Mouse (Mus musculus): Measurements from ENCODE around the gene Serp2. TPM values are rescaled to one million over a fixed set of nuclear protein-coding genes. Genes with fewer than 3 reads are reported as not detected.

Serp2 gene
- polyA plus RNA-seq, 1 experiment from 2014 or later, result 17.2 TPM

DNA sequence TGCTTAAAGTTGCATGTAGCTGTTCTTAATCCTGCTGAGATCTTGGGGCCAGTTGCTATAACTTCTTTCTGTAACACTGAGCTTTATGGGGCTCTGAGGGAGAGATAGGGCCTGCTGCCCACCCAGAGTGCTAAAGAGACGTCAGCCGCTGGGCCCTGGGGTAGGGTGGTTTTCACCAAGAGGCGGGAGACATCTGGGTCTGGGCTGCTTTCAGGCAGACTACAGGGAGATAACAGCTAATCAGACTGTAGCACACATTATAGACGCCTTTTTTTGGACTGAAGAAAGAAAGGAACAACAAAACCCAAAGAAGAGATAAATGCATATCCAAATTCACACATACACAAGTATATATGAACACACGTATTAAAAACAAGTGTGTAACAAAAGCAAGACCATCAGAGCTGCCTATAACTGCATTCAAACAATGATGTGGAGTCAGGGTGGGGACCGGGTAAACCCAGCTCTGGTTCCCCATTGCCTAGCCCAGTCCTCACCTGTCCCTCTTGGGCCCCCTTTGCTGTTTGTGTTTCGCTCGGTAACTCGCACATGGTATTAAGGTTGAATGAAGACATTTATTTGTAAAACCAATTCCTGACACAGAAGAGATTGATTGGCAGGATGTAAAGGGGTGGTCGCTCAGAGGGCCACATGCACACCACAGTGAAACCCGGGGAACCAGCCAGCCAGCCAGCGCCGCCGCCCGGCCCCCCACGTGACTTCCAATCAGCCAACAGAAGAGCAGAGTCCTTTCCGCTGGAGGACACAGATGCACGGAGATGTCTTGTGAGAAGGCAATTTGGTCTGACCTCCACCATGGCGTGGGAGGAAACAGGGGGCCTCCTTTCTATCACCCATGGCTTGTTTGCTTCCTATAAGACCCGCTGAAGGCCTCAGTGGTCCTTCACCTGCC is 24.2 kb downstream of the Serp2 start:
- Histone ChIP-seq H3K9me3 (replicated peaks) (no peaks in the 10 kb centered on the region), H3K27me3 (ENCODE audit: low read depth, poor library complexity, severe bottlenecking) (no peaks in the 10 kb centered on the region), H3K4me1 (peaks cover 81% of the 10 kb centered on the region), H3K4me3 (peak overlapping the region; percentile 30), H3K36me3 (no peaks in the 10 kb centered on the region), H3K27ac (peak overlapping the region; percentile 81)
- 34% methylated on average over 20 of the region's 20 CpGs for WGBS
- DNase-seq (ENCODE audit: low spot score), result peak; percentile 81

DNA sequence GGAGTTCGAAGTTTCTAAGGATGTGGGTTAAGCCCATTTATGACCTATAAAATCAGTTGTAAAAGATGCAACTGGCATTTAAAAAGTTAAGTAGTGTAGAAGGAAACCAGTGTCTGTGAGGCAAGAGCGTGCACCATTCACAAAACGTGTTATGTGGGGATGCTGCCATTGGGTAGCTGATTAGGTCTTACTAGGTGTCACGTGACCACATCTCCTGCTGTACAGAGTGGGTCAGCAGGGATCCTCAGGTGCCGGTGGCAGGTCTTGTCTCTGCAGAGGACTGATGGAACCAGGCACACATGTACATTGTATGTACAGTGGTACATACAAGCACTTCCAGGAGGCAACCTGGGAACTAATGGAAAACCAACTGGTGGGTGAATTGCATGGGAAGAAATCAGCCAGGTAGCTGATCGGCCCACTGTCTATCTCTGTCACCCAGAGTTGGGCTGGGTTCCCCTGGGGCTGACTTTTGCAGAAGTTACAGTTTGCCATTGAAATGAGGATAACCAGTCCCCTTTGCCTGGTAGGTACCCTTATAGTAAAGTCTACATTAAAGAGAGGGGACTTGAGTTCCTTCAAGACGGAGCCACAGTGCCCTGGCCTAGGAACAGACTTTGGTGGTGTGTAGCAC is 25.5 kb downstream of the Serp2 start:
- 88% methylated on average over 7 of the region's 7 CpGs for WGBS
- Histone ChIP-seq H3K4me1 (peaks cover 80% of the 10 kb centered on the region), H3K36me3 (no peaks in the 10 kb centered on the region), H3K9me3 (replicated peaks) (no peaks in the 10 kb centered on the region), H3K27ac (peak overlapping the region; percentile 12; the same call in 1 of the 2 replicates), H3K4me3 (no peak overlapping the region), H3K27me3 (ENCODE audit: low read depth, poor library complexity, severe bottlenecking) (no peaks in the 10 kb centered on the region)
- DNase-seq (ENCODE audit: low spot score), result no peak

DNA sequence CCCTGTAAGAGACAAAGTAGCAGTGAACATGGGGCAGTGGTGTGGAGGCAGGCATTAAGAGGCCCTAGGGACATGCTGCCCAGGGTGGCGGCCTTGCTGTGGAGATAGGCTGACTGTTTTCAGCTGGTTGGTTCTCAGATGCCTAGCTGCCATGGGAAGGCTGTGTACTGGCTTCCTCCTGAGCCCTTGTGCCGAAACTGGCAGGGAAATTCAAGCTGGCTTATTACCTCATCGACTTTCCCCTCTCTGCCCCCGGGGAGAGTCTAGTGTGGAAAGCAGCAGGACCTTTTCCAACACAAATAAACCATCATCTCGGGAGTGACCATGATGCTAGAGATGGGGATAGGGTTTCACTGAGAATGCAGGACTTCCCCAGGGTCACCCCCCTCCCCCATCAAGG is 28.0 kb downstream of the Serp2 start:
- no peaks in the 10 kb centered on the region for H3K36me3 ChIP-seq
- no peaks in the 10 kb centered on the region for H3K9me3 ChIP-seq (replicated peaks)
- DNase-seq (ENCODE audit: low spot score), result no peak
- peaks cover 64% of the 10 kb centered on the region for H3K4me1 ChIP-seq
- H3K27ac ChIP-seq, result peak overlapping the region; percentile 77
- H3K27me3 ChIP-seq (ENCODE audit: low read depth, poor library complexity, severe bottlenecking), result no peaks in the 10 kb centered on the region
- 32% methylated on average over 5 of the region's 5 CpGs for WGBS
- H3K4me3 ChIP-seq, result no peak overlapping the region

DNA sequence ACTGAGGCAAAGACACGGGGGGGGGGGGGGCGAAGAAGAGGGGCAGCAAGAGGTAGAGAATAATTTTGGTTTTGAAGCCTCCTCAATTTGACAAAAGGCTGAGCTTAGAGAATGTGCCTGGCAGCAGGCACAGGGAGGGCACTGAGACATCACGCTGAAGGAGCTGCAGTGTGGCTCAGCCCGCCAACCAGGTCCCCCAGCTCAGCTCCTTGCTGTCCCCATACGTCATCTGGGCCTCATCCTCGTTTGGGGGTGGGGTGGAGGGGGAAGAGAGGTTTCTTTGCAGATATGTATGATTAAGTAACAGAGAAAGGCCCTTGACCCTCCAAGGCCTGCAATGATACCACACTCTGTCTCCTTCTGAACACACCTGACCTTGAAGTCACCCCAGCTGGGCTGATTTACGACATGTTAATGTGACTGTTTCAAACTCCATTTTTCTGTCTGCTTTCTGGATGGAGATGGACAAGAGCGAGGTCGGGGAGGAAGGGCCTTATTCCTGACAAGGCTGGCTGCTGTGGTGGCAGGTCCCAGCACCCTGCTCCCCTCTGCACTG is 28.9 kb downstream of the Serp2 start:
- H3K4me3 ChIP-seq, result no peak overlapping the region
- H3K27me3 ChIP-seq (ENCODE audit: low read depth, poor library complexity, severe bottlenecking), result no peaks in the 10 kb centered on the region
- no peaks in the 10 kb centered on the region for H3K36me3 ChIP-seq
- H3K27ac ChIP-seq, result peak overlapping the region; percentile 77
- H3K4me1 ChIP-seq, result peaks cover 56% of the 10 kb centered on the region
- no peak for DNase-seq (ENCODE audit: low spot score)
- no peaks in the 10 kb centered on the region for H3K9me3 ChIP-seq (replicated peaks)
- WGBS, result 42% methylated on average over 9 of the region's 9 CpGs

DNA sequence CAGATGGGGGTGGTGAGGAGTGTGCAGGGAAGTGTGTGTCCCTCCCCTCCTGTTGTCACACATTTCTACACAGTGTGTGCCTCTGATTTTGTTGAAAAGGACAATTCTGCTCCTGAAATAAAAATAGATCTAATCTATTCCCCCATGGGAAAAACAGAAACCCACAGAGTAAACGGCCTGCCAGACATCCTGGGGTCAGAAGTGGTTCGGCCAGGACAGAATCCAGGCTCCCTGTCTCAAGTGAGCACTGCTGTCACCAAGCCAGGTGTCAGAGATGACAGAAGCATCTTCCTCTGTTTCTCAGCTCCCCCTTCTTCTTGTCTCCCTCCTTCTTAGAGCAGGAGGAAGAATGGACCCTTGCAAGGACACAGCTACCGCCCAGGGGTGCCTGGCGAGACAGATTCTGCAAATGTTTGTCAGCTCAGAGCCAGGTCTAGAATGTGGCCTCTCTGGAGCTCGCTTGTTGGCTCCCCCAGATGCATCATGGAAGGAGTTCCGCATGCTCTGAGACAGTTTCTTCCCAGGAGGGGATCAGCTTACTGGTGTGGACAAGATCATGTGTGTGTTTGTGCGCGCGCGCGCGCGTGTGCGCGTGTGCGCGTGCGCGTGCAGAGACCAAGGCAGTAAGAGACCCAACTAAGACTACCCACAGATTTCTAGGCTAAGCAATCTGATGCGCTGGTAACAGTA is 29.5 kb downstream of the Serp2 start:
- Histone ChIP-seq H3K27me3 (ENCODE audit: low read depth, poor library complexity, severe bottlenecking) (no peaks in the 10 kb centered on the region), H3K36me3 (no peaks in the 10 kb centered on the region), H3K4me1 (peaks cover 49% of the 10 kb centered on the region), H3K9me3 (replicated peaks) (no peaks in the 10 kb centered on the region), H3K4me3 (no peak overlapping the region), H3K27ac (peak overlapping the region; percentile 77)
- DNase-seq (ENCODE audit: low spot score), result no peak
- WGBS, result 87% methylated on average over 20 of the region's 20 CpGs

DNA sequence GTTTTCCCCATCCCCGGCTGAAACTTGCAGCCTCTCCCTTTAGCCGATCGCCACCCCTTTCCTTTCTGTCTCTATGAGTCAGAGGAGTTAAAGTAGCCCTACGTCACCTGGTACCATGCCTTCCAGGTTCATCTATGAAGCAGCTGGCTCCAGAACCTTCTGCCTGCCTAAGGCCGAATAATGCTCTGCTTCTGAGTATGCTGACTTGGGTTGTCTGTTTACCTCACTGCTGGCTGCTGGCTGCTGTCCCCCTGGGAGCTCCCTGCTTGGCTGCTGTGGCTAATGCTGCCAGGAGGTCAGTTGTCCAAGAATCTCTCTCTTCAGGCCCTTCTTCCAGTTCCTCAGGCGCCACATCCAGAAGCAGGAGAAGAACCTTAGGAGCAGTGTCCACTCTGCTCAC is 30.2 kb downstream of the Serp2 start:
- Histone ChIP-seq H3K27ac (peak overlapping the region; percentile 77; the same call in 1 of the 2 replicates), H3K4me3 (no peak overlapping the region), H3K9me3 (replicated peaks) (no peaks in the 10 kb centered on the region), H3K27me3 (ENCODE audit: low read depth, poor library complexity, severe bottlenecking) (no peaks in the 10 kb centered on the region), H3K36me3 (no peaks in the 10 kb centered on the region), H3K4me1 (peaks cover 48% of the 10 kb centered on the region)
- DNase-seq (ENCODE audit: low spot score), result no peak
- 91% methylated on average over 6 of the region's 6 CpGs for WGBS

DNA sequence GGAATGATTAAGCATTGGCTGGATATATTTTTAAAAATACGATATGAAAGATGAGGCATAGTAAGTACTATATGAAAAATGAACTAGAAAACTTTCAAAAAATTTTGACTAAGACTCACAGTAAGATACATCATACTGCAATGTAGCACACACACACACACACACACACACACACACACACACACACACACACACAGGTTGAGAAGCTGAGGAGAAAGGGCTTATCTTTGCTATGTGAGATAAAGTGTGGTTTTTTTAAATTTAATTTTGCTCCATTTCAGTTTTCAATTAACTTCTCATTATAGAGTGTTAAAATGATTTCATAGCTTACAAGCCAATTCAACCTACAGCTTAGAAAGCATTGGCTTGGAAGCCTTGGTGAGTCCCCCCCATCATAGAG is 33.3 kb downstream of the Serp2 start:
- 86% methylated on average over 1 of the region's 1 CpGs for WGBS
- peaks cover 20% of the 10 kb centered on the region for H3K4me1 ChIP-seq
- H3K36me3 ChIP-seq, result no peaks in the 10 kb centered on the region
- DNase-seq (ENCODE audit: low spot score), result no peak
- no peak overlapping the region for H3K4me3 ChIP-seq
- H3K9me3 ChIP-seq (replicated peaks), result no peaks in the 10 kb centered on the region
- H3K27me3 ChIP-seq (ENCODE audit: low read depth, poor library complexity, severe bottlenecking), result no peaks in the 10 kb centered on the region
- H3K27ac ChIP-seq, result no peak overlapping the region

DNA sequence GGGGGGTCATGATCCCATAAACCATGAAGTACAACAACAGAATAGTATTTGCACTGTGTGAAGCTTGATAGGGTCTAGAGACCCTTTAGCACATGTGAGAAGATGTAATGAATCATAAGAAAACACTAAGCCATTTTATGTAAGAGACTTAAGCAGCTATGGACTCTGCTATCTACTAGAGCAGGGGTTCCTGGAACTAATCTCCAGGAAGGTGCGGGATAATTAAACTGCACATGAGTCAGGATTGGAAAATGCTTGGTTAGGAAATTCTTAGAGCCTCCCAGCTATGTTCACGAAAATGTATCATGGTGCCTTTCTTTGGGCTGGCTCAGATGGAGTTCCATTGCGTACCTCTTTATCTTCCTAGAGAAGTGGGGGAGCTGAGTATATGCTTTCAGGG is 35.4 kb downstream of the Serp2 start:
- H3K27me3 ChIP-seq (ENCODE audit: low read depth, poor library complexity, severe bottlenecking), result no peaks in the 10 kb centered on the region
- H3K36me3 ChIP-seq, result no peaks in the 10 kb centered on the region
- H3K27ac ChIP-seq, result no peak overlapping the region
- H3K4me1 ChIP-seq, result peaks cover 3% of the 10 kb centered on the region
- 97% methylated on average over 3 of the region's 3 CpGs for WGBS
- no peaks in the 10 kb centered on the region for H3K9me3 ChIP-seq (replicated peaks)
- DNase-seq (ENCODE audit: low spot score), result no peak
- H3K4me3 ChIP-seq, result no peak overlapping the region

DNA sequence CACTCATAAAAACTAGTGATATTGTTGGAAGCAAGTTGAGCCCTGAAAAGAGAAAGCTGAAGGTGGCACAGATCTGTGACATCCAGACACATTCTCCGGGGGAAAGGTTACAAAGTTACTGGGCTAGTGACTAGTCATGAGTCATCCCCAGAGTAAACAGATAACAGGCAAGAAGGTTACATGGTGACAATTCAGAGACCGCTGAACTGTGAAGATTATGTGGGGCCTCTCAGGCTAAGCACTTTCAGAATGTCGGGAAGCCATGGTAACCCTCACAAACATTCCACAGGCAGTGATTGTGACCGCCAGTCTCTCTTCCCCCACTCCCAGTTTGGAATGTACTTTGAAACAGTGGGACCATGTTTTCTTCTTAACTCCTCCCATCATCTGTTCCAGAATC is 36.1 kb downstream of the Serp2 start:
- no peaks in the 10 kb centered on the region for H3K9me3 ChIP-seq (replicated peaks)
- DNase-seq (ENCODE audit: low spot score), result no peak
- H3K27ac ChIP-seq, result no peak overlapping the region
- H3K4me1 ChIP-seq, result peaks cover 10% of the 10 kb centered on the region
- WGBS, result 76% methylated on average over 4 of the region's 4 CpGs
- H3K36me3 ChIP-seq, result no peaks in the 10 kb centered on the region
- H3K4me3 ChIP-seq, result no peak overlapping the region
- no peaks in the 10 kb centered on the region for H3K27me3 ChIP-seq (ENCODE audit: low read depth, poor library complexity, severe bottlenecking)

DNA sequence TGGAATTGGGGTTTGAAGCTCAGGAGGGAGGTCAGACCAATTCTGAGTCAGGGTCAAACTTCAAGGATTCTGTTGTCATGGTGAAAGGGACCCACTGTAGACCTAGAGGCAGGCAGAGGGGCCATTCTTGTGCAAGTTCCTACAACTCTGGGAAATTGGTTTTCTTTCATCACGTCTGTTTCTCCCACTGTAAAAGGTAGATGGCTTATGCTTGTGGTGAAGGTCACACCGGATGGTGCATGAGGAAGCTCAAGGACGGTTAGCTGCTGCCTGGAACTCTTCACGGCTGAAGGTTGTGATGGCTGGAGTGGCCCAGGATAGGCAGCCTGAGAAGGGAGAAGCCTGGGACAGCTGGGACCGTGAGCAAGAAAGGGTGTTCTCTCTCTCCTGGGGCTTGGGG is 38.5 kb downstream of the Serp2 start:
- H3K4me3 ChIP-seq, result no peak overlapping the region
- 88% methylated on average over 5 of the region's 5 CpGs for WGBS
- H3K27me3 ChIP-seq (ENCODE audit: low read depth, poor library complexity, severe bottlenecking), result no peaks in the 10 kb centered on the region
- H3K36me3 ChIP-seq, result no peaks in the 10 kb centered on the region
- no peak overlapping the region for H3K27ac ChIP-seq
- no peak for DNase-seq (ENCODE audit: low spot score)
- H3K4me1 ChIP-seq, result peaks cover 22% of the 10 kb centered on the region
- H3K9me3 ChIP-seq (replicated peaks), result no peaks in the 10 kb centered on the region

DNA sequence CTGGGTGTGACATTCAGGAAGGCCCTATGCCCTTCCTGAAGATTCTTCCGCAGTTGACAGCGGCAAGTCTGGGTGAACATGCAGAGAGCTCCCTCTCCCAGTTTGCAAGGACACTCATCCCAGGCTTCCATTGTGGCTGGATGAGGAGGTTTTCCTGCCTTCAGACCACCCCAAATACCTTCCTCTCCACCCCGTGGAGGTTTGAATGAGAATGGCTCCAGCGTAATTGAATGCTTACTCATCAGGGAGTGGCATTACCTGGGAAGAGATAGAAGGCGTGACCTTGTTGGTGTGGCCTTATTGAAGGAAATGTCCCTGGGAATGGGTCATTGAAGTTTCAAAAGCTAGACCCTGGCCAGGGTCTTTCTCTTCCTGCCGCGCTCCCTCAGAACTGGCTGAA is 41.1 kb downstream of the Serp2 start:
- DNase-seq (ENCODE audit: low spot score), result no peak
- no peaks in the 10 kb centered on the region for H3K27me3 ChIP-seq (ENCODE audit: low read depth, poor library complexity, severe bottlenecking)
- H3K4me1 ChIP-seq, result peaks cover 29% of the 10 kb centered on the region
- H3K27ac ChIP-seq, result 0 out of 2 replicates have a peak overlapping the region, but pooled peaks have one; percentile 19
- no peak overlapping the region for H3K4me3 ChIP-seq
- H3K36me3 ChIP-seq, result no peaks in the 10 kb centered on the region
- WGBS, result 74% methylated on average over 7 of the region's 7 CpGs
- no peaks in the 10 kb centered on the region for H3K9me3 ChIP-seq (replicated peaks)

DNA sequence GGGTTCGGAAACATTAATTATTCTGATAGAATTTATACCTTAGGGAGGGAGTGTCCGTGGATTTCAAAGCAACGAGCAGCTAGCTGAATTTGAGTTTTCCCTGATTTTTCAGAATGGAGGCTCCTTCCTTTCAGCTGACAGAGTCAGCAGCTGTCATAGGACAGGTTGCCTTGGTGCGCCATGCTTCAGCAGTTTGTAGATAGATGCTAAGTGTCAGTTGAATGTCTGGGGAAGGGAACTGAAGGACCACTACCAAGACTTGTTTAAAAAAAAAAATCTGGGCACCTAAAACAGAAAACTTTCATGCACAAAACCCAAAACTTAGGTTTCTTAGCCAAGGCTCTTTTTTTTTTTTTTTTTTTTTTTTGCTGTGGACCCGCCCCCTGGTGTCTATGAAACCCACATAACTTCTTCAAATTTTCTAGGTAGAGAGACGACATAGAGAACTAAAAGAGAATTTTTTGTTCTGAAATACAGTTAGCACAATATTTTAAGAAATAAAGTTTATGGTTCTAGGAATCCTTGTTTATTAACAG is 42.6 kb downstream of the Serp2 start:
- DNase-seq (ENCODE audit: low spot score), result no peak
- Histone ChIP-seq H3K4me3 (no peak overlapping the region), H3K9me3 (replicated peaks) (no peaks in the 10 kb centered on the region), H3K36me3 (peaks cover 12% of the 10 kb centered on the region; the same call in 1 of the 2 replicates), H3K27me3 (ENCODE audit: low read depth, poor library complexity, severe bottlenecking) (no peaks in the 10 kb centered on the region), H3K4me1 (peaks cover 29% of the 10 kb centered on the region), H3K27ac (0 out of 2 replicates have a peak overlapping the region, but pooled peaks have one; percentile 36)
- WGBS, result 41% methylated on average over 6 of the region's 6 CpGs
